In the genomic region with DNA sequence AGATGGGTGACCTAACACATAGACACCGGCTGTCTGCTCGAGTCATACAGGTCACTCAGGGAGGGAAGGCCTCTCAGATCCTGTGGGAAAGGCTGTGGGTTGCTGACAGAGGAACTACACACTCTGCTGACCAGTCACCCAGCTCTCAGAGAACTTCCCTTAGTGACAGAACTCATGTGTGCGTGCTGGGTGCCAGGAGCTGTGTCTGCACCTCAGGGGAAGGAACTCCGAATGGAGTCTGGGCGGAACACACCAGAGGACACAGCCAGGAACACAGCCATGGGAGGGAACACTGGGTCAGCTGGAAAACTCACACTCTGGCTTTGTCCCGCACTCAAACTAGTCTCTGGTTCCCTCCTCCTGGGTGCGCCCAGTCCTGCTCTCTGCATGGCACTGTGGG, we compare ENCODE assay signal across 26 mouse cellular contexts. TPM values are rescaled to one million over a fixed set of nuclear protein-coding genes. Genes with fewer than 3 reads are reported as not detected.
"Had no signal": no experiment of that assay in that cellular context is flagged by ENCODE, and none has a peak within 500 bp of the region (broad histone marks: within the 10 kb centered on the region; RNA-seq: fewer than 3 reads in every experiment).

No protein-coding gene starts in this region.

- DNase-seq: kidney, adult 18-20 months; kidney, adult 9 months; layer of hippocampus, postnatal 36 days; lung, adult 2 months; lung, postnatal 14 days; lung, postnatal 4 days; midbrain, embryonic 14.5 days; thymus, postnatal 25 days had no signal

- H3K4me3 ChIP-seq: layer of hippocampus, adult 2 months; left cerebral cortex, adult 2 months; stomach, embryonic 15.5 days had no signal

- H3K9me3 ChIP-seq: stomach, embryonic 15.5 days had no signal

- H3K9ac ChIP-seq: liver, embryonic 14.5 days; stomach, embryonic 15.5 days had no signal

- H3K27me3 ChIP-seq: stomach, embryonic 15.5 days had no signal

- H3K27ac ChIP-seq: kidney, postnatal 0 days; layer of hippocampus, adult 2 months; left cerebral cortex, adult 2 months; liver, embryonic 14.5 days; stomach, embryonic 15.5 days had no signal

- ATAC-seq: intestine, embryonic 16.5 days had no signal

- H3K4me1 ChIP-seq: stomach, embryonic 15.5 days had no signal

RNA-seq across cellular contexts. Expression of a gene that starts 14.1 kb away (rescaled TPM):
- total RNA-seq: layer of hippocampus, adult 2 months; layer of hippocampus, postnatal 10 days; layer of hippocampus, postnatal 36 days; left cerebral cortex, adult 2 months; left cerebral cortex, postnatal 10 days; left cerebral cortex, postnatal 36 days; megakaryocyte-erythroid progenitor cell, adult 5-6 weeks; midbrain, postnatal 0 days had no signal
- polyA plus RNA-seq: intestine, embryonic 16.5 days; kidney, postnatal 0 days; limb, embryonic 11.5 days; liver, embryonic 14.5 days; lung, embryonic 16.5 days; midbrain, embryonic 11.5 days; midbrain, embryonic 14.5 days; neural tube, embryonic 14.5 days; stomach, embryonic 15.5 days had no signal

RNA-seq across cellular contexts. Expression of a gene that starts 47.1 kb away (rescaled TPM):
- total RNA-seq: megakaryocyte-erythroid progenitor cell, adult 5-6 weeks had no signal
- polyA plus RNA-seq: intestine, embryonic 16.5 days; kidney, postnatal 0 days; large intestine, adult 2 months; limb, embryonic 11.5 days; liver, embryonic 14.5 days; lung, adult 2 months; lung, embryonic 16.5 days; midbrain, embryonic 11.5 days; midbrain, embryonic 14.5 days; neural tube, embryonic 11.5 days; neural tube, embryonic 14.5 days; stomach, embryonic 15.5 days; thymus, postnatal 0 days had no signal
